Mouse (Mus musculus) forebrain, embryonic 15.5 days (tissue): ENCODE data around the gene Ppp1r9a. TPM values are rescaled to one million over a fixed set of nuclear protein-coding genes. Genes with fewer than 3 reads are reported as not detected.

ENCODE experiments used
- ATAC-seq: fragments of 200-750 bp; cut with Nextera tagmentation; replicated peaks from 2 replicates; pipeline ENCODE4 v1.8.0; 2017; ENCODE audit warnings: mild to moderate bottlenecking, moderate TSS enrichment, moderate library complexity
- H3K27ac ChIP-seq: fragments of 300-500 bp; sonication (generic); replicated peaks from 2 replicates; pipeline ENCODE4 v1.5.1; 2015; ENCODE audit warnings: mild to moderate bottlenecking, inconsistent platforms
- H3K27me3 ChIP-seq: fragments of 300-500 bp; sonication (generic); 2 replicates; pipeline ENCODE4 v1.6.1; 2015; ENCODE audit warnings: inconsistent platforms
- H3K36me3 ChIP-seq: fragments of 300-500 bp; sonication (generic); 2 replicates; pipeline ENCODE4 v1.6.1; 2015; ENCODE audit warnings: mild to moderate bottlenecking, inconsistent platforms
- H3K4me1 ChIP-seq: fragments of 300-500 bp; sonication (generic); 2 replicates; pipeline ENCODE4 v1.6.1; 2015; ENCODE audit warnings: inconsistent platforms
- H3K4me2 ChIP-seq: fragments of 300-500 bp; sonication (generic); replicated peaks from 2 replicates; pipeline ENCODE4 v1.6.1; 2015; ENCODE audit warnings: mild to moderate bottlenecking, inconsistent platforms
- H3K4me3 ChIP-seq: fragments of 300-500 bp; sonication (generic); 2 replicates; pipeline ENCODE4 v1.5.1; 2015; ENCODE audit warnings: mild to moderate bottlenecking, inconsistent platforms
- H3K9ac ChIP-seq: fragments of 300-500 bp; sonication (generic); replicated peaks from 2 replicates; pipeline ENCODE4 v1.6.1; 2015; ENCODE audit warnings: mild to moderate bottlenecking, inconsistent platforms
- H3K9me3 ChIP-seq: fragments of 300-500 bp; sonication (generic); 2 replicates; pipeline ENCODE4 v1.6.1; 2016; ENCODE audit warnings: inconsistent platforms
- WGBS: fragments of 180-500 bp; shearing (Covaris S2); methylation state at CpG from one replicate; pipeline ENCODE4 v1.1.7; 2015; ENCODE audit warnings: mixed read lengths; 5-methylcytosine and 5-hydroxymethylcytosine counted together
- polyA plus RNA-seq: library from polyadenylated mRNA; unstranded; fragments of >200 nt; fragmentation: Nextera tagmentation; extraction: Ambion mirVana; gene quantifications from 2 replicates; pipeline ENCODE4 v1.2.1, GENCODE M21; 2015

Ppp1r9a gene
- polyA plus RNA-seq, 1 experiment from 2014 or later = 43.8 TPM

- Histone ChIP-seq H3K27ac (no peak overlapping the region), H3K36me3 (no peaks in the 10 kb centered on the region), H3K9me3 (no peaks in the 10 kb centered on the region), H3K9ac (no peak overlapping the region), H3K4me2 (no peak overlapping the region), H3K4me1 (no peaks in the 10 kb centered on the region), H3K27me3 (no peaks in the 10 kb centered on the region), H3K4me3 (no peak overlapping the region)
- ATAC-seq = no peak
- 76% methylated on average over 13 of the region's 13 CpGs for WGBS
Measured at GRCm38 (mm10) chr6:5029205-5029927, 126.6 kb downstream of the Ppp1r9a start.

- 90% methylated on average over 5 of the region's 5 CpGs for WGBS
- no peaks in the 10 kb centered on the region for H3K27me3 ChIP-seq
- no peak overlapping the region for H3K4me3 ChIP-seq
- no peak overlapping the region for H3K27ac ChIP-seq
- H3K36me3 ChIP-seq = no peaks in the 10 kb centered on the region
- ATAC-seq = no peak
- no peaks in the 10 kb centered on the region for H3K9me3 ChIP-seq
- H3K4me1 ChIP-seq = no peaks in the 10 kb centered on the region
- H3K4me2 ChIP-seq = no peak overlapping the region
- H3K9ac ChIP-seq = no peak overlapping the region
Measured at GRCm38 (mm10) chr6:5029956-5030355, 127.2 kb downstream of the Ppp1r9a start.

DNA sequence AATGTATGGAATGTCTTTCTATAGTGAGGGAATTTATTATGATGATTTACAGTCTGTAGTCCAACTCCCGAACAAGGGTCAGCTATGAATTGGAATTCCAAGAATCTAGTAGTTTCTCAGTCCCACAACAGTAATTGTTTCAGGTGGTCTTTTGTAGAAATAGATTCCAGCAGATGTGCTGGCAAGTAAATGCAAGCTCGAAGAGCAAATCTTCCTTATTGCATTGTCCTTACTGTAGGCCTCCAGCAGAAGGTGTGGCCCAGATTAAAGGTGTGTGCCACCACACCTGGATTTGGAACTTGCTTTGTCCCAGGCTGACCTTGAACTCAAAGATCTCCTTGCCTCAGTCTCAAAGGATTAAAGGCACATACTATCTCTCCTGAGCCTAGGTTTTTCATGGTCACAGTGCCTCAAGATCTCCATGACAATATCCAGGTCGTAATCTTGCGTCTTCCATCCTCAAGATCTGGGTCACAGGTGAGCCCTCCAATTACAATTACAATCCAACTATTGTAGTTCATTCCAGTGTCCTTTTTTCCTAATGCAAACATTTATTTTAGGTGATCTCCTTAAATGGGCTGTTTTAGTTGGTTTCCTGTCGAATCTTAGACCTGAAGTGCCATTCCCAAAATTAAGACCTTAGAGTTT, 130.4 kb downstream of the Ppp1r9a start:
- Histone ChIP-seq H3K9me3 (no peaks in the 10 kb centered on the region), H3K27ac (no peak overlapping the region), H3K4me3 (no peak overlapping the region), H3K36me3 (no peaks in the 10 kb centered on the region), H3K4me1 (no peaks in the 10 kb centered on the region), H3K4me2 (no peak overlapping the region), H3K27me3 (no peaks in the 10 kb centered on the region), H3K9ac (no peak overlapping the region)
- no peak for ATAC-seq
- 93% methylated on average over 5 of the region's 5 CpGs for WGBS

GRCm38 (mm10) chr6:5037225-5037624, 134.5 kb downstream of the Ppp1r9a start:
- 76% methylated on average over 4 of the region's 4 CpGs for WGBS
- Histone ChIP-seq H3K4me3 (no peak overlapping the region), H3K27me3 (no peaks in the 10 kb centered on the region), H3K9me3 (no peaks in the 10 kb centered on the region), H3K4me1 (no peaks in the 10 kb centered on the region), H3K36me3 (no peaks in the 10 kb centered on the region), H3K9ac (no peak overlapping the region), H3K4me2 (no peak overlapping the region), H3K27ac (no peak overlapping the region)
- ATAC-seq = no peak

- Histone ChIP-seq H3K4me1 (no peaks in the 10 kb centered on the region), H3K9ac (no peak overlapping the region), H3K27ac (no peak overlapping the region), H3K9me3 (no peaks in the 10 kb centered on the region), H3K4me2 (no peak overlapping the region), H3K27me3 (no peaks in the 10 kb centered on the region), H3K4me3 (no peak overlapping the region), H3K36me3 (no peaks in the 10 kb centered on the region)
- 85% methylated on average over 2 of the region's 2 CpGs for WGBS
- no peak for ATAC-seq
Measured at GRCm38 (mm10) chr6:5038140-5038749, 135.5 kb downstream of the Ppp1r9a start.

GRCm38 (mm10) chr6:5039316-5039715, 136.6 kb downstream of the Ppp1r9a start:
- ATAC-seq = no peak
- H3K4me1 ChIP-seq = no peaks in the 10 kb centered on the region
- no peaks in the 10 kb centered on the region for H3K27me3 ChIP-seq
- no peak overlapping the region for H3K4me2 ChIP-seq
- 79% methylated on average over 2 of the region's 2 CpGs for WGBS
- H3K9me3 ChIP-seq = no peaks in the 10 kb centered on the region
- no peak overlapping the region for H3K27ac ChIP-seq
- no peak overlapping the region for H3K4me3 ChIP-seq
- H3K36me3 ChIP-seq = no peaks in the 10 kb centered on the region
- no peak overlapping the region for H3K9ac ChIP-seq

DNA sequence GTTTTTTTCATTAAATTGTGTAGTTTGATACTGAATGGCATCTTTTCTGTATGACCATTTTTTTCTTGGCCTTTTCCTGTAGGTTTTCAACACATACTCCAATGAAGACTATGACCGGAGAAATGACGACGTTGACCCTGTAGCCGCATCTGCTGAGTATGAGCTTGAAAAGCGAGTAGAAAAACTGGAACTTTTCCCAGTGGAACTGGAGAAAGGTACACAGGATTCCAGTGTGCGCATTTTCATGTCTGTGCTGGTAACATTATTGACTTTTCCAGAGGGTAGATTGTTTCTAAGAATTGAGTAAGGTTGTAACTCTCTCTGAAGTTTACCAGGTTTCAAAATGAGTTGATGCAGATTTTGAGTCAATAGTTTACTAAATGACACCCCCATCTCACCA, 143.1 kb downstream of the Ppp1r9a start:
- 97% methylated on average over 6 of the region's 6 CpGs for WGBS
- no peak for ATAC-seq
- no peak overlapping the region for H3K4me2 ChIP-seq
- no peak overlapping the region for H3K9ac ChIP-seq
- H3K4me3 ChIP-seq = no peak overlapping the region
- no peaks in the 10 kb centered on the region for H3K4me1 ChIP-seq
- H3K36me3 ChIP-seq = 0 out of 2 replicates have a peak, but pooled peaks cover 3% of the 10 kb centered on the region
- no peaks in the 10 kb centered on the region for H3K27me3 ChIP-seq
- no peaks in the 10 kb centered on the region for H3K9me3 ChIP-seq
- H3K27ac ChIP-seq = no peak overlapping the region

GRCm38 (mm10) chr6:5048025-5048424, 145.3 kb downstream of the Ppp1r9a start:
- Histone ChIP-seq H3K27ac (no peak overlapping the region), H3K4me3 (no peak overlapping the region), H3K4me2 (no peak overlapping the region), H3K9ac (no peak overlapping the region), H3K27me3 (no peaks in the 10 kb centered on the region), H3K36me3 (0 out of 2 replicates have a peak, but pooled peaks cover 3% of the 10 kb centered on the region), H3K9me3 (no peaks in the 10 kb centered on the region), H3K4me1 (no peaks in the 10 kb centered on the region)
- no peak for ATAC-seq
- WGBS = 90% methylated on average over 3 of the region's 3 CpGs

GRCm38 (mm10) chr6:5052309-5052708, 149.6 kb downstream of the Ppp1r9a start:
- WGBS = 85% methylated on average over 2 of the region's 2 CpGs
- no peak for ATAC-seq
- H3K27me3 ChIP-seq = no peaks in the 10 kb centered on the region
- no peaks in the 10 kb centered on the region for H3K4me1 ChIP-seq
- H3K27ac ChIP-seq = no peak overlapping the region
- no peaks in the 10 kb centered on the region for H3K9me3 ChIP-seq
- H3K4me2 ChIP-seq = no peak overlapping the region
- H3K9ac ChIP-seq = no peak overlapping the region
- no peaks in the 10 kb centered on the region for H3K36me3 ChIP-seq
- H3K4me3 ChIP-seq = no peak overlapping the region

- Histone ChIP-seq H3K4me2 (no peak overlapping the region), H3K27ac (no peak overlapping the region), H3K36me3 (no peaks in the 10 kb centered on the region), H3K27me3 (no peaks in the 10 kb centered on the region), H3K4me3 (no peak overlapping the region), H3K9ac (no peak overlapping the region), H3K4me1 (no peaks in the 10 kb centered on the region), H3K9me3 (no peaks in the 10 kb centered on the region)
- WGBS = 93% methylated on average over 4 of the region's 4 CpGs
- no peak for ATAC-seq
Measured at GRCm38 (mm10) chr6:5054446-5055095, 151.9 kb downstream of the Ppp1r9a start.

- Histone ChIP-seq H3K4me2 (no peak overlapping the region), H3K36me3 (no peaks in the 10 kb centered on the region), H3K27me3 (no peaks in the 10 kb centered on the region), H3K4me1 (no peaks in the 10 kb centered on the region), H3K27ac (no peak overlapping the region), H3K4me3 (no peak overlapping the region), H3K9me3 (no peaks in the 10 kb centered on the region), H3K9ac (no peak overlapping the region)
- ATAC-seq = no peak
- 77% methylated on average over 3 of the region's 3 CpGs for WGBS
Measured at GRCm38 (mm10) chr6:5074736-5075135, 172.0 kb downstream of the Ppp1r9a start.

DNA sequence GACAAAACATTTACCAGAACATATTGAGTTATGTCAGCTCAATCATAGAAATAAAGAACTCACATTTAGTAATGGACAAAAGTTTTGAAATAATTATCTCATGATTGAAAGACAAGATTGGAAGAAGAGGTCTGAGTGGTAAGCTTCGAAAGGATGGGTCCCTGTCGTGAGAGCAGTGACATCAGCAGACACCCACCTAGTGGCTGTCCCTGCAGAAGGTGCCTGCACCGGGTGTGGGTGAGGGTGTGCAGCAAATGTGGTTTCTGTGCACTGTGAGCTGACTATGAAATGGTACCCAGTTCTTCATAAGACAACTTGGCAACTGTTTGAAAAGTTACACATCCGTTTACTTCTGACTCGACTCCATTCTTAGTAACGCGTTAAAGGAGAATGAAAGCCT, 173.0 kb downstream of the Ppp1r9a start:
- Histone ChIP-seq H3K9me3 (no peaks in the 10 kb centered on the region), H3K4me3 (no peak overlapping the region), H3K27ac (no peak overlapping the region), H3K36me3 (no peaks in the 10 kb centered on the region), H3K4me1 (no peaks in the 10 kb centered on the region), H3K9ac (no peak overlapping the region), H3K27me3 (no peaks in the 10 kb centered on the region), H3K4me2 (no peak overlapping the region)
- 95% methylated on average over 7 of the region's 7 CpGs for WGBS
- no peak for ATAC-seq
